Mouse (Mus musculus): ENCODE data around the gene Enpep. TPM values are rescaled to one million over a fixed set of nuclear protein-coding genes. Genes with fewer than 3 reads are reported as not detected.

Gene Enpep
- polyA plus RNA-seq, 1 experiment from 2014 or later = 143 TPM

DNA sequence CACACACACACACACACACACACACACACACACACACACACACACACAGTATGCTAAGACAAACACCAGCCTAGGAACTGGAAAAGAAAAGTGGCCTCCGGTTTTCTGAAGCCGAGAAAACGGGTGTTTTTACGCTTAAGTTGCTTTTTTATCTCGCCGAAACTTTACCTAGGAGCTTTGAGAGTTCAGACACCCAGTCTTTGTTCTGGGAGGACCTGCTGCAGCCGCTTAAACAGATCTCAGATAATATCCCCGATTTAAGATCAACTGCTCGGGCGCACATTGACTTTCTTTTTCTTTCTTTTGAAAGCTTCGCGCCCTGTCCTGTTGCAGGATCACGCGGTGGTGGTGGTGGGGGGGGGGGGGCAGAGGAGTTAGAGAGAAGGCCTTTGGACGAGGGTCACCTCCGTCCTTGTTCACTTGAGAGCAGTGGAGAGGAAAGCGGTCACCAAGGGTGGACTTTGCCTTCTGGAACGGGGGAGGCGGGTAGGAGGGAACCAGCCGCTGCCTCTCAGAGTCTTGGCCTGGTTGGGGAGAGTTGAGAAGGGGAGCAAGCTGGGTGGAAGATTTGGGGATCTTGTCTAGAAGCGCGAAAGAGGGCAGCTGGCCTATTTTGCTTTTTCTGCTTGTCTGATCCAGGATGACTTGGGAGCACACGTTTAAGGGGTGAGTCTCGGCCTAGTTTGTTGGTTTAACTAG lies 111.7 kb downstream of the Enpep start:
- ATAC-seq = peak; percentile 61
- Histone ChIP-seq H3K9ac (ENCODE audit: low read depth, low read length) (peak overlapping the region; percentile 55), H3K36me3 (ENCODE audit: control insufficient read depth, insufficient read depth, low read length) (no peaks in the 10 kb centered on the region), H3K27ac (ENCODE audit: low read length) (peak overlapping the region; percentile 87), H3K9me3 (ENCODE audit: control insufficient read depth, low read length) (no peaks in the 10 kb centered on the region), H3K4me2 (ENCODE audit: low read depth, low read length) (peak overlapping the region; percentile 50), H3K4me3 (ENCODE audit: low read length) (peak overlapping the region; percentile 35), H3K4me1 (ENCODE audit: control insufficient read depth, insufficient read depth, low read length) (no peaks in the 10 kb centered on the region), H3K27me3 (replicated peaks; ENCODE audit: control insufficient read depth, insufficient read depth, low read length) (peaks cover 19% of the 10 kb centered on the region; the same call in 1 of the 2 replicates)
- 21% methylated on average over 24 of the region's 24 CpGs for WGBS

DNA sequence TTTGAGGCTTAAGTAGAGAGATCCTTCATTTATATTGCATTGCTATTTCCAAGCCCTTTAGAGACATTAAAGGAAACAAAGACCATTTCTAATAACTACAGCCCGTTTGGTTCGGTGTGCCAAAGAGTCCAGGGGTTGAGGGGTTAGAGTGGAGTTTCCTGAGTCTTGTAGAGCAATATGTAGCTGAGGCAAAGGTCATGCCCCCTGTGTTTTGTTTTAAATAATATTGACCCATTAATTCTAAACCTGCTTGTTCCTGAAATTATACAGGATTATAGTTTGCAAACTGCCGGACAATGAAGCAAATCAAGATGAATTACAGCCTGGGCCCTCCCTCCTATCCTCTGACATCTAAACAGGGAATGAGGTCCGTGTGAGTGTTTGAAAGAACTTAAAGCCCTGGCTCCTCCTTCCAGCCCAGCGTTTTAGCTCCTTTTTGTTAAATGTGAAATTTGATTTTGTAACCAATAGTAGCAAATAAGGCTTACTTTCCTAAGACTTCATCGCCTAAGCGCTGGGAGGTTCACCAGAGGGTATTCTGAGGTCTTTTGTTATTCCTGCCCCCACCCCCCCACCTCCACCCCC lies 112.3 kb downstream of the Enpep start:
- peak overlapping the region; percentile 87 for H3K27ac ChIP-seq (ENCODE audit: low read length)
- H3K9ac ChIP-seq (ENCODE audit: low read depth, low read length) = peak overlapping the region; percentile 55
- no peaks in the 10 kb centered on the region for H3K36me3 ChIP-seq (ENCODE audit: control insufficient read depth, insufficient read depth, low read length)
- H3K4me2 ChIP-seq (ENCODE audit: low read depth, low read length) = peak overlapping the region; percentile 50
- H3K4me1 ChIP-seq (ENCODE audit: control insufficient read depth, insufficient read depth, low read length) = no peaks in the 10 kb centered on the region
- H3K27me3 ChIP-seq (replicated peaks; ENCODE audit: control insufficient read depth, insufficient read depth, low read length) = peaks cover 14% of the 10 kb centered on the region; the same call in 1 of the 2 replicates
- H3K9me3 ChIP-seq (ENCODE audit: control insufficient read depth, low read length) = no peaks in the 10 kb centered on the region
- WGBS = 16% methylated on average over 7 of the region's 7 CpGs
- no peak for ATAC-seq
- H3K4me3 ChIP-seq (ENCODE audit: low read length) = peak overlapping the region; percentile 35

Other genes with a start within 250 kb of the Enpep start
- 28.1 and 29.0 TPM in 2 replicates for gene Pitx2, start 132.8 kb downstream of the Enpep start, polyA plus RNA-seq (2015; fragmentation: Nextera tagmentation; extraction: Ambion mirVana)
- gene Elovl6, start 199.6 kb upstream of the Enpep start, polyA plus RNA-seq (2015; fragmentation: Nextera tagmentation; extraction: Ambion mirVana) = 51.4 and 51.7 TPM in 2 replicates

Measured in intestine, embryonic 16.5 days (tissue).